Mouse (Mus musculus) spleen, adult 2 months (tissue): ENCODE results near the gene Olfr1271.

Experiments used
- CTCF ChIP-seq: fragments of 200-500 bp; IDR thresholded peaks from 2 replicates; pipeline ENCODE4 v1.5.1; 2011; ENCODE audit warnings: mild to moderate bottlenecking, inconsistent platforms; ENCODE audit not compliant: insufficient read depth, insufficient read length, insufficient replicate concordance; ENCODE audit errors: extremely low read depth
- POLR2A ChIP-seq: fragments of 200-500 bp; IDR thresholded peaks from 2 replicates; pipeline ENCODE4 v1.6.1; 2011; ENCODE audit warnings: low read depth, low read length, inconsistent platforms

GRCm38 (mm10) chr2:90257492-90257891 lies 13.3 kb downstream of the Olfr1271 start, which contains the start of gene Olfr142:
- TF ChIP-seq CTCF: no peak
- TF ChIP-seq POLR2A: no peak
